Mouse (Mus musculus): ENCODE results near the gene Aars2. TPM values are rescaled to one million over a fixed set of nuclear protein-coding genes. Genes with fewer than 3 reads are reported as not detected.

Gene Aars2
- 23.6 and 25.4 TPM in 2 replicates for polyA plus RNA-seq (2016; fragmentation: Nextera tagmentation; extraction: Ambion mirVana)

GRCm38 (mm10) chr17:45506700-45507189, at the start of gene Aars2:
Gene Aars2, plus strand, starts transcription at chr17:45506841.
- no peaks in the 10 kb centered on the region for H3K27me3 ChIP-seq (replicated peaks)
- peaks cover 9% of the 10 kb centered on the region; the same call in 1 of the 2 replicates for H3K4me1 ChIP-seq
- WGBS = under 1% methylated on average over 42 of the region's 42 CpGs
- H3K27ac ChIP-seq = 0 out of 2 replicates have a peak within 1 kb of the TSS, but pooled peaks have one; percentile 28
- peak within 1 kb of the TSS; percentile 48 for H3K4me2 ChIP-seq (replicated peaks)
- H3K4me3 ChIP-seq = peak within 1 kb of the TSS; percentile 69
- ATAC-seq (ENCODE audit: low FRiP score, low read depth) = peak; percentile 95
- no peaks in the 10 kb centered on the region for H3K9me3 ChIP-seq
- H3K36me3 ChIP-seq = peaks cover 30% of the 10 kb centered on the region
- peak within 1 kb of the TSS; percentile 71 for H3K9ac ChIP-seq

- Histone ChIP-seq H3K27me3 (replicated peaks) (no peaks in the 10 kb centered on the region), H3K9ac (no peak overlapping the region), H3K4me3 (no peak overlapping the region), H3K27ac (no peak overlapping the region), H3K36me3 (no peaks in the 10 kb centered on the region), H3K4me1 (peaks cover 11% of the 10 kb centered on the region), H3K4me2 (replicated peaks) (no peak overlapping the region), H3K9me3 (no peaks in the 10 kb centered on the region)
- WGBS = 94% methylated on average over 5 of the region's 5 CpGs
- no peak for ATAC-seq (ENCODE audit: low FRiP score, low read depth)
Measured at GRCm38 (mm10) chr17:45457487-45457886, 49.2 kb upstream of the Aars2 start.

GRCm38 (mm10) chr17:45458516-45458915, 48.1 kb upstream of the Aars2 start:
- peaks cover 11% of the 10 kb centered on the region for H3K4me1 ChIP-seq
- no peaks in the 10 kb centered on the region for H3K36me3 ChIP-seq
- H3K27me3 ChIP-seq (replicated peaks) = no peaks in the 10 kb centered on the region
- ATAC-seq (ENCODE audit: low FRiP score, low read depth) = no peak
- no peak overlapping the region for H3K9ac ChIP-seq
- H3K4me3 ChIP-seq = no peak overlapping the region
- H3K9me3 ChIP-seq = no peaks in the 10 kb centered on the region
- H3K4me2 ChIP-seq (replicated peaks) = no peak overlapping the region
- WGBS = 86% methylated on average over 4 of the region's 4 CpGs
- no peak overlapping the region for H3K27ac ChIP-seq

- no peak for ATAC-seq (ENCODE audit: low FRiP score, low read depth)
- WGBS = 92% methylated on average over 8 of the region's 8 CpGs
Measured at GRCm38 (mm10) chr17:45459062-45459461, 47.6 kb upstream of the Aars2 start.

GRCm38 (mm10) chr17:45462506-45462905, 44.1 kb upstream of the Aars2 start:
- no peak overlapping the region for H3K27ac ChIP-seq
- no peak overlapping the region for H3K4me2 ChIP-seq (replicated peaks)
- no peaks in the 10 kb centered on the region for H3K27me3 ChIP-seq (replicated peaks)
- H3K9me3 ChIP-seq = 0 out of 2 replicates have a peak, but pooled peaks cover 3% of the 10 kb centered on the region
- WGBS = 99% methylated on average over 4 of the region's 4 CpGs
- no peaks in the 10 kb centered on the region for H3K4me1 ChIP-seq
- H3K36me3 ChIP-seq = no peaks in the 10 kb centered on the region
- no peak for ATAC-seq (ENCODE audit: low FRiP score, low read depth)
- no peak overlapping the region for H3K4me3 ChIP-seq
- no peak overlapping the region for H3K9ac ChIP-seq

More at GRCm38 (mm10) chr17:45459062-45459461, 47.6 kb upstream of the Aars2 start:
- Histone ChIP-seq H3K9me3 (no peaks in the 10 kb centered on the region), H3K4me2 (replicated peaks) (no peak overlapping the region), H3K36me3 (no peaks in the 10 kb centered on the region), H3K4me3 (no peak overlapping the region), H3K4me1 (peaks cover 11% of the 10 kb centered on the region), H3K27me3 (replicated peaks) (no peaks in the 10 kb centered on the region), H3K9ac (no peak overlapping the region), H3K27ac (no peak overlapping the region)

- Histone ChIP-seq H3K27ac (no peak overlapping the region), H3K4me3 (no peak overlapping the region), H3K9ac (no peak overlapping the region), H3K4me2 (replicated peaks) (no peak overlapping the region), H3K27me3 (replicated peaks) (no peaks in the 10 kb centered on the region), H3K4me1 (no peaks in the 10 kb centered on the region), H3K36me3 (no peaks in the 10 kb centered on the region), H3K9me3 (0 out of 2 replicates have a peak, but pooled peaks cover 3% of the 10 kb centered on the region)
- WGBS = 87% methylated on average over 9 of the region's 9 CpGs
- ATAC-seq (ENCODE audit: low FRiP score, low read depth) = no peak
Measured at GRCm38 (mm10) chr17:45464255-45464654, 42.4 kb upstream of the Aars2 start.

GRCm38 (mm10) chr17:45466701-45467100, 39.9 kb upstream of the Aars2 start:
- no peak overlapping the region for H3K27ac ChIP-seq
- ATAC-seq (ENCODE audit: low FRiP score, low read depth) = no peak
- H3K9ac ChIP-seq = no peak overlapping the region
- H3K4me2 ChIP-seq (replicated peaks) = no peak overlapping the region
- H3K36me3 ChIP-seq = no peaks in the 10 kb centered on the region
- H3K4me1 ChIP-seq = no peaks in the 10 kb centered on the region
- H3K9me3 ChIP-seq = 0 out of 2 replicates have a peak, but pooled peaks cover 3% of the 10 kb centered on the region
- no peaks in the 10 kb centered on the region for H3K27me3 ChIP-seq (replicated peaks)
- WGBS = 76% methylated on average over 2 of the region's 2 CpGs
- H3K4me3 ChIP-seq = no peak overlapping the region

- Histone ChIP-seq H3K4me2 (replicated peaks) (no peak overlapping the region), H3K27ac (no peak overlapping the region), H3K4me3 (no peak overlapping the region), H3K9ac (no peak overlapping the region), H3K4me1 (no peaks in the 10 kb centered on the region), H3K36me3 (no peaks in the 10 kb centered on the region), H3K9me3 (0 out of 2 replicates have a peak, but pooled peaks cover 3% of the 10 kb centered on the region), H3K27me3 (replicated peaks) (no peaks in the 10 kb centered on the region)
- ATAC-seq (ENCODE audit: low FRiP score, low read depth) = no peak
- WGBS = 84% methylated on average over 5 of the region's 5 CpGs
Measured at GRCm38 (mm10) chr17:45468302-45468701, 38.3 kb upstream of the Aars2 start.

GRCm38 (mm10) chr17:45470726-45471125, 35.9 kb upstream of the Aars2 start:
- Histone ChIP-seq H3K27me3 (replicated peaks) (peaks cover 6% of the 10 kb centered on the region; the same call in 1 of the 2 replicates), H3K27ac (no peak overlapping the region), H3K4me1 (0 out of 2 replicates have a peak, but pooled peaks cover 9% of the 10 kb centered on the region), H3K36me3 (no peaks in the 10 kb centered on the region), H3K9ac (no peak overlapping the region), H3K4me2 (replicated peaks) (no peak overlapping the region), H3K4me3 (no peak overlapping the region), H3K9me3 (0 out of 2 replicates have a peak, but pooled peaks cover 3% of the 10 kb centered on the region)
- WGBS = 85% methylated on average over 7 of the region's 7 CpGs
- no peak for ATAC-seq (ENCODE audit: low FRiP score, low read depth)

GRCm38 (mm10) chr17:45473667-45474066, 33.0 kb upstream of the Aars2 start:
- peaks cover 6% of the 10 kb centered on the region; the same call in 1 of the 2 replicates for H3K27me3 ChIP-seq (replicated peaks)
- WGBS = 79% methylated on average over 6 of the region's 6 CpGs
- H3K4me3 ChIP-seq = no peak overlapping the region
- no peaks in the 10 kb centered on the region for H3K36me3 ChIP-seq
- no peak overlapping the region for H3K4me2 ChIP-seq (replicated peaks)
- no peak for ATAC-seq (ENCODE audit: low FRiP score, low read depth)
- H3K9ac ChIP-seq = no peak overlapping the region
- H3K27ac ChIP-seq = no peak overlapping the region
- H3K4me1 ChIP-seq = 0 out of 2 replicates have a peak, but pooled peaks cover 9% of the 10 kb centered on the region
- H3K9me3 ChIP-seq = no peaks in the 10 kb centered on the region

- ATAC-seq (ENCODE audit: low FRiP score, low read depth) = peak; percentile 41; the same call in 1 of the 2 replicates
- Histone ChIP-seq H3K4me2 (replicated peaks) (peak overlapping the region; percentile 72), H3K27ac (no peak overlapping the region), H3K9me3 (no peaks in the 10 kb centered on the region), H3K4me3 (peak overlapping the region; percentile 34; the same call in 1 of the 2 replicates), H3K36me3 (no peaks in the 10 kb centered on the region), H3K4me1 (0 out of 2 replicates have a peak, but pooled peaks cover 9% of the 10 kb centered on the region), H3K27me3 (replicated peaks) (peaks cover 6% of the 10 kb centered on the region; the same call in 1 of the 2 replicates), H3K9ac (0 out of 2 replicates have a peak overlapping the region, but pooled peaks have one; percentile 58)
- WGBS = 68% methylated on average over 8 of the region's 8 CpGs
Measured at GRCm38 (mm10) chr17:45474146-45474545, 32.5 kb upstream of the Aars2 start.

GRCm38 (mm10) chr17:45474669-45475465, 31.8 kb upstream of the Aars2 start, which contains the start of gene Spats1:
Gene Spats1, minus strand, starts transcription at chr17:45475415.
- Histone ChIP-seq H3K27me3 (replicated peaks) (peaks cover 6% of the 10 kb centered on the region; the same call in 1 of the 2 replicates), H3K9me3 (no peaks in the 10 kb centered on the region), H3K4me2 (replicated peaks) (peak within 1 kb of the TSS; percentile 72), H3K9ac (peak within 1 kb of the TSS; percentile 58), H3K4me1 (0 out of 2 replicates have a peak, but pooled peaks cover 9% of the 10 kb centered on the region), H3K27ac (no peak within 1 kb of the TSS), H3K36me3 (no peaks in the 10 kb centered on the region), H3K4me3 (peak within 1 kb of the TSS; percentile 34)
- peak; percentile 70 for ATAC-seq (ENCODE audit: low FRiP score, low read depth)
- WGBS = 7% methylated on average over 30 of the region's 30 CpGs

Data from neural tube, embryonic 12.5 days (tissue).